Mouse (Mus musculus): ENCODE data around the gene Rpl3. TPM values are rescaled to one million over a fixed set of nuclear protein-coding genes. Genes with fewer than 3 reads are reported as not detected.

Gene Rpl3
- polyA plus RNA-seq, 1 experiment: 3,044 TPM

GRCm38 (mm10) chr15:80111436-80111835, 19.8 kb upstream of the Rpl3 start:
- no peaks in the 10 kb centered on the region for H3K9me3 ChIP-seq (replicated peaks; ENCODE audit: control insufficient read depth, insufficient read depth, low read length, poor library complexity, severe bottlenecking)
- no peak overlapping the region for H3K9ac ChIP-seq (ENCODE audit: low read depth, poor library complexity, severe bottlenecking)
- H3K27me3 ChIP-seq (ENCODE audit: control insufficient read depth, insufficient read depth, low read length, poor library complexity, severe bottlenecking): no peaks in the 10 kb centered on the region
- H3K27ac ChIP-seq (ENCODE audit: insufficient read depth, low read length): no peak overlapping the region
- no peak for TF ChIP-seq EP300 (IDR thresholded peaks at IDR 0.05; ENCODE audit: insufficient read depth, low read depth, low read length)
- TF ChIP-seq CTCF (IDR thresholded peaks at IDR 0.05; ENCODE audit: low read depth, low read length): no peak
- TF ChIP-seq POLR2A (IDR thresholded peaks at IDR 0.05; ENCODE audit: insufficient read depth, low read length): no peak
- no peaks in the 10 kb centered on the region for H3K36me3 ChIP-seq (ENCODE audit: control insufficient read depth, insufficient read depth, low read length, poor library complexity, severe bottlenecking)
- peaks cover 7% of the 10 kb centered on the region for H3K4me1 ChIP-seq (ENCODE audit: control insufficient read depth, insufficient read depth, low read length)
- H3K4me3 ChIP-seq (ENCODE audit: low read depth, low read length): no peak overlapping the region

DNA sequence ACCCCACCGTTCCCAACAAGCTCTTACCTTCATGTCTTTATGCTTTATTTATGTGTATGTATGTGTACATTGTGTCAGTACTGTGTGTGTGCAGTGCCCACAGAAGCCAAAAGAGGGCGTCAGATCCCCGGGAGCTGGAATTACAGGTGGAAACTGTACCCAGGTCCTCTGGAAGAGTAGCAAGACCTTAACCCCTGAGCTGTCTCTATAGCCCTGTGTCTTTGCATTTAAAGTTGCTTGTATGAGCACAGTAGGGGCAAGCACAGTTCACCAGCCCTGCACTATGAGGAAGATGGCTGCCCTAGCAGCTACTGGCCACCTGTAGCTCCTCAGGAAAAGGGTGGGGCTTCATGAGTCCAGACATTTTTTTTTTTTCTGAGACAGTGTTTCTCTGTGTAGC, 15.9 kb upstream of the Rpl3 start:
- TF ChIP-seq EP300 (IDR thresholded peaks at IDR 0.05; ENCODE audit: insufficient read depth, low read depth, low read length) (no peak), CTCF (IDR thresholded peaks at IDR 0.05; ENCODE audit: low read depth, low read length) (peak; percentile 40)
- Histone ChIP-seq H3K4me1 (ENCODE audit: control insufficient read depth, insufficient read depth, low read length) (peaks cover 4% of the 10 kb centered on the region), H3K9ac (ENCODE audit: low read depth, poor library complexity, severe bottlenecking) (no peak overlapping the region), H3K4me3 (ENCODE audit: low read depth, low read length) (no peak overlapping the region), H3K9me3 (replicated peaks; ENCODE audit: control insufficient read depth, insufficient read depth, low read length, poor library complexity, severe bottlenecking) (no peaks in the 10 kb centered on the region), H3K36me3 (ENCODE audit: control insufficient read depth, insufficient read depth, low read length, poor library complexity, severe bottlenecking) (no peaks in the 10 kb centered on the region), H3K27ac (ENCODE audit: insufficient read depth, low read length) (no peak overlapping the region), H3K27me3 (ENCODE audit: control insufficient read depth, insufficient read depth, low read length, poor library complexity, severe bottlenecking) (no peaks in the 10 kb centered on the region)

DNA sequence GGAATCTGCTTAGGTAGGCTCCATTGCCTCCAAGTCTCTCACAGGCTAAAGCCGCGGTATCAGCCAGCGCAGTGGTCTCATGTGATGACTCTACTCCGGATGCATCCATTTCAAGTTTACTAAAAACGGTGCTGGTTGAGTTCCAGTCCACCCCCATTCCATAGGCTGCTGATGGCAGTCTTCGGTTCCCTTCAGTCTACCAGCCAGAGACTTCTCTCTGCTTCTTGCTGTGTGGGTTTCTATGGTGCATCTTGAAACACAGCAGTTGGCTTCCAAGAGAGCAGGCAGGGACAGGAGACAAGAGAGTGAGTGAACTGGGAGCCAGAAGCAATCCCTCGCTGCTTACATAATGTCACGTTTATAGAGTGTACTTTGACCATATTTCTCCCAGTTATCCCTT, 15.5 kb upstream of the Rpl3 start:
- Histone ChIP-seq H3K4me3 (ENCODE audit: low read depth, low read length) (no peak overlapping the region), H3K27me3 (ENCODE audit: control insufficient read depth, insufficient read depth, low read length, poor library complexity, severe bottlenecking) (no peaks in the 10 kb centered on the region), H3K36me3 (ENCODE audit: control insufficient read depth, insufficient read depth, low read length, poor library complexity, severe bottlenecking) (no peaks in the 10 kb centered on the region), H3K9ac (ENCODE audit: low read depth, poor library complexity, severe bottlenecking) (no peak overlapping the region), H3K27ac (ENCODE audit: insufficient read depth, low read length) (no peak overlapping the region), H3K4me1 (ENCODE audit: control insufficient read depth, insufficient read depth, low read length) (peaks cover 4% of the 10 kb centered on the region), H3K9me3 (replicated peaks; ENCODE audit: control insufficient read depth, insufficient read depth, low read length, poor library complexity, severe bottlenecking) (no peaks in the 10 kb centered on the region)
- TF ChIP-seq EP300 (IDR thresholded peaks at IDR 0.05; ENCODE audit: insufficient read depth, low read depth, low read length): no peak
- no peak for TF ChIP-seq CTCF (IDR thresholded peaks at IDR 0.05; ENCODE audit: low read depth, low read length)
- TF ChIP-seq POLR2A (IDR thresholded peaks at IDR 0.05; ENCODE audit: insufficient read depth, low read length): no peak

DNA sequence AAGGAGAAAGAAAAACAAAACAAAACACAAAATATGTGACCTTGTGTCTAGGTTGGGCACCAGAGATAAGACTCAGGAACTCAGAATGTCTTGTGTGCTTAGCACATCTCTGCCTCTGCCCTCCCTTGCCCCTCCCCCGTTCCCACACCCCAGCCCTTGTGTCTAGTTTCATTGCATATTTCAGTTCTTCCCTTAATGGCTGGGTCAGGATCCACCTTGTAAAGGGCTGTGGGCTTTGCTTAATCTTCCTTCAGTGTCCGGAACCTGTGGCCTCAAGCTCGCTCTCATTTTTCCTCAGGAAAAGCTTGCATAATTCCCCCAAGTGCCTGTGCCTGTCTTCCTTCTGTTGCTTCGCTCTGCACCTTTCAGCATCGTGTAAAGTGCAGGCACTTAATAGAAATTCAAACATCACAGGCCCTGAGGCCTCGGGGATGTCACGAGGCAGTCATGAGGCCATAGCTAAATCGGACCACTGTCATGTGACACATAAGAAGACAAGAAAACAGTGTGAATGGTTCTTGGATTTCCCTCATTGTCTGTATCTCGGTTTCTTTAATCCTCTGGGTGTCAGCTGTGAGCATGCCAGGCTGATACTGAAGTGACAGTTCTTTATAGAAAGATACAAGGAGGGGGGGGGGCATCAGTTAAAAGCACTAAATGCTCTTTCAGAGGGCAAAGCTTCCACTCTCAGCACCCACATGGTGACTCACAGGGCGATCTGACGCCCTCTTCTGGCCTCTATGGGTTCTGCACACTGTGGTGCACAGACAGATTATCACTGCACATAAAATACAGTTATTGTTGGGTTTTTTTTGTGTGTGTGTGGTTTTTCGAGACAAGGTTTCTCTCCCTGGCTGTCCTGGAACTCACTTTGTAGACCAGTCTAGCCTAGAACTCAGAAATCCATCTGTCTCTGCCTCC, 14.1 kb upstream of the Rpl3 start:
- 0 out of 2 replicates have a peak overlapping the region, but pooled peaks have one; percentile 11 for H3K27ac ChIP-seq (ENCODE audit: insufficient read depth, low read length)
- no peak overlapping the region for H3K9ac ChIP-seq (ENCODE audit: low read depth, poor library complexity, severe bottlenecking)
- peak; percentile 59 for TF ChIP-seq CTCF (IDR thresholded peaks at IDR 0.05; ENCODE audit: low read depth, low read length)
- no peak for TF ChIP-seq EP300 (IDR thresholded peaks at IDR 0.05; ENCODE audit: insufficient read depth, low read depth, low read length)
- TF ChIP-seq POLR2A (IDR thresholded peaks at IDR 0.05; ENCODE audit: insufficient read depth, low read length): no peak

DNA sequence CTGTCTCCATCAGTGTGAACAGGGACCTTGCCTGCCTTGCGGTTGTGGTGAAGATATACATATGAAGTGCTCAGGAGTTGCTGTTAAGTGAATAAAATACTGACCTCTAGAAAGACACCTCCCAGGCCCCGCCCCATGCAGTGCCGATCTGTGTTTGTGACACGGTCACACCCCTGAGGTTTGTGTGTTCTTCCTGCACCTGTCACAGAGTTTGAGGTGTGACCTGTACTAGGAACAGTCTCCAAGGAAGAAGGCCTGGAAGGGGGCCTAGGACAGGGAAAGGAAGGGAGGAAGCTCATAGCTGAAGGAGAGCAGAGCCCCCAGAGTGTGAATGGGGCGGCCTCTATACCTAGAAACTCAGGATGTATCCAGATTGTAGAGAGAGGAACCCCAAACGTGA, 10.8 kb upstream of the Rpl3 start:
- TF ChIP-seq POLR2A (IDR thresholded peaks at IDR 0.05; ENCODE audit: insufficient read depth, low read length) (no peak), CTCF (IDR thresholded peaks at IDR 0.05; ENCODE audit: low read depth, low read length) (no peak), EP300 (IDR thresholded peaks at IDR 0.05; ENCODE audit: insufficient read depth, low read depth, low read length) (no peak)

More for the DNA sequence above, 14.1 kb upstream of the Rpl3 start:
- Histone ChIP-seq H3K4me1 (ENCODE audit: control insufficient read depth, insufficient read depth, low read length) (peaks cover 4% of the 10 kb centered on the region), H3K36me3 (ENCODE audit: control insufficient read depth, insufficient read depth, low read length, poor library complexity, severe bottlenecking) (no peaks in the 10 kb centered on the region), H3K4me3 (ENCODE audit: low read depth, low read length) (no peak overlapping the region), H3K27me3 (ENCODE audit: control insufficient read depth, insufficient read depth, low read length, poor library complexity, severe bottlenecking) (no peaks in the 10 kb centered on the region), H3K9me3 (replicated peaks; ENCODE audit: control insufficient read depth, insufficient read depth, low read length, poor library complexity, severe bottlenecking) (no peaks in the 10 kb centered on the region)

GRCm38 (mm10) chr15:80101503-80101902, 9.8 kb upstream of the Rpl3 start:
- H3K9ac ChIP-seq (ENCODE audit: low read depth, poor library complexity, severe bottlenecking): no peak overlapping the region
- H3K27me3 ChIP-seq (ENCODE audit: control insufficient read depth, insufficient read depth, low read length, poor library complexity, severe bottlenecking): no peaks in the 10 kb centered on the region
- no peak overlapping the region for H3K4me3 ChIP-seq (ENCODE audit: low read depth, low read length)
- TF ChIP-seq POLR2A (IDR thresholded peaks at IDR 0.05; ENCODE audit: insufficient read depth, low read length): no peak
- no peak for TF ChIP-seq CTCF (IDR thresholded peaks at IDR 0.05; ENCODE audit: low read depth, low read length)
- TF ChIP-seq EP300 (IDR thresholded peaks at IDR 0.05; ENCODE audit: insufficient read depth, low read depth, low read length): no peak
- H3K4me1 ChIP-seq (ENCODE audit: control insufficient read depth, insufficient read depth, low read length): peaks cover 20% of the 10 kb centered on the region
- no peaks in the 10 kb centered on the region for H3K9me3 ChIP-seq (replicated peaks; ENCODE audit: control insufficient read depth, insufficient read depth, low read length, poor library complexity, severe bottlenecking)
- no peaks in the 10 kb centered on the region for H3K36me3 ChIP-seq (ENCODE audit: control insufficient read depth, insufficient read depth, low read length, poor library complexity, severe bottlenecking)
- H3K27ac ChIP-seq (ENCODE audit: insufficient read depth, low read length): no peak overlapping the region

More for the DNA sequence above, 10.8 kb upstream of the Rpl3 start:
- Histone ChIP-seq H3K4me1 (ENCODE audit: control insufficient read depth, insufficient read depth, low read length) (peaks cover 19% of the 10 kb centered on the region), H3K36me3 (ENCODE audit: control insufficient read depth, insufficient read depth, low read length, poor library complexity, severe bottlenecking) (no peaks in the 10 kb centered on the region), H3K9me3 (replicated peaks; ENCODE audit: control insufficient read depth, insufficient read depth, low read length, poor library complexity, severe bottlenecking) (no peaks in the 10 kb centered on the region), H3K9ac (ENCODE audit: low read depth, poor library complexity, severe bottlenecking) (no peak overlapping the region), H3K4me3 (ENCODE audit: low read depth, low read length) (no peak overlapping the region), H3K27me3 (ENCODE audit: control insufficient read depth, insufficient read depth, low read length, poor library complexity, severe bottlenecking) (no peaks in the 10 kb centered on the region), H3K27ac (ENCODE audit: insufficient read depth, low read length) (no peak overlapping the region)

Measured in ES-Bruce4 (cell line).